Mouse (Mus musculus): ENCODE measurements around the gene Nbr1. TPM values are rescaled to one million over a fixed set of nuclear protein-coding genes. Genes with fewer than 3 reads are reported as not detected.

The Nbr1 gene
- 110 TPM for polyA plus RNA-seq (2015; fragmentation: Illumina TruSeq; extraction: RNeasy Lipid Tissue Mini Kit (QIAGEN cat#74804); ENCODE audit: low read depth, low replicate concordance)

GRCm38 (mm10) chr11:101551751-101552475 is at the start of gene Nbr1, which contains the start of gene Brca1:
TSS of gene Nbr1 (plus strand) at chr11:101552149.
TSS of gene Brca1 (minus strand) at chr11:101551955.

DNA sequence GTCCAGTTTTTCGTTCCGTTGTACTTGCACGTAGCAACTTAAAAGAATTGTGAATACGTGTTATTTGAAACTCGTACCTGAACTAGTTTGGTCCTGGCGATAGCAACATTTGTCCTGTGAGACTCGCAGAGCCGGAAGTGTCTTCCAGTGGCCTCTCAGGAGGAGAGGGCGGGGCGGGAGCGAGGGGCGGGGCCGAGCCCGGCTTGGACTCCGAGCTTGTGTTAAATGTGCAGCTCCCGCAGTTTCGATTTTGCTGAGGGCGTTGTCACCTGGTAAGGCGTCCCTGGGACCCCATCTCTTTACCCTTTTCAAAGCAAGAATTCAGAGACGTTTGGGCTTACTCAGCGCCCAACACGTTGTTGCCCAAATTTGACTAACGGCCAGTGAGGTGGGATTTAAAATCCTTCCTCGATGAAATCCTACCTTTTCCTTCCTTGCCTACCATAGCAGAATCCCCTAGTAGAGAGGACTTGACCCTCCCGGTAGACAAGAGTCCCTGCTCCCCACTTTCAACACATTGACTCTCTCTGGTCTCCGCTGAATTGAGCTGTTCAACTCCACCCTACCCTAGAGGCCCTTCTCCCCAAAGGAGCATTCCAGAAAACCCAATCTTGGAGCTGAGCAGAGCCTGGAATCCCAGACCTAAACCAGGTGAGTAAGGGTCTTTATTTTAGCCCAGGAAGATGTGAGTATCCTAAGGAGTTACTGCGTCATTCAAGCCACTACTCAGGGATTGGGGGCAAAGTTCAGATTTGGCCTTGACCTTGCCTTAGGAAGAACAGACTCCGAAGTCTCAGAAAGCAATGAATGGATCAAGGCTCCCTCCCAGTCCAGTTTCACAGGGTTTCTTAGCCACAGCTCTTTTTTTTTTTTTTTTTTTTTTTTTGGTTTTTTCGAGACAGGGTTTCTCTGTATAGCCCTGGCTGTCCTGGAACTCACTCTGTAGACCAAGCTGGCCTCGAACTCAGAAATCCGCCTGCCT is 30.4 kb downstream of the Nbr1 start, which contains the start of gene Tmem106a:
TSS of gene Tmem106a (plus strand) at position 189 of the 982 bp plus-strand sequence.

GRCm38 (mm10) chr11:101599156-101599555 is 47.2 kb downstream of the Nbr1 start, which contains the start of gene Gm11634:
TSS of gene Gm11634 (minus strand) at chr11:101599256.

DNA sequence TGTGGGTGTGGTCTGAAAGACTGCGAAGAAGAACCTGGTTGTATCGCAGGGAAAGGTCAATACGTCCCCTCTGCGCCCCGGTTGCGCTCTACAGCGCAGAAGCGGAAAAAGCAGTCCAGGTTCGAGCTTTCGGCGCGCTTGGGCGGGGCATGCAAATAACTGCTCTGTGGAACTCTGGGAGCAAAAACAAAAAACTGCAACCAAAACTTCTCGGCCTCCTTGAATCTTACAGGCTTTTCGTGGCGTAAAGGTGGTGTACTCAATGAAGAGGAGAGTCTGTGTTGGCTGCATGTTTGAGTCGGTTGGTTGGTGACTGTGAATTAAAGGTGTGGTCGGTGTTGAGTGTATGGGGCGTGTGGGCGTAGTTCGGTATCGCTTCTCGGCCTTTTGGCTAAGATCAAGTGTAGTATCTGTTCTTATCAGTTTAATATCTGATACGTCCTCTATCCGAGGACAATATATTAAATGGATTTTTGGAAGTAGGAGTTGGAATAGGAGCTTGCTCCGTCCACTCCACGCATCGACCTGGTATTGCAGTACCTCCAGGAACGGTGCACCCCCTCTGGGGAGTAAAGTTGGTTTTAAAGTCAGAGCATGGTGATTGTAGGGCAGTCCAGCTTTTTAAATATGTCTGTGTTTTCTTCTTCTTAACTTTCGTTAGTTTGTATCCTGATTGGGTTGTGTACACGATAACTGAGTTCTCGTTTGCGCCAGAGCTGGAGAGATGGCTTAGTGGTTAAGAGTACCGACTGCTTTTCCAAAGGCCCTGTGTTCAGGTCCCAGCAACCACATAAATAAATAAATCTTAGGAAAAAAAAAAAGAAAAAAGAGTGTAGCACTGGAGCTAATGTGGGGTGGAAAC is 75.3 kb downstream of the Nbr1 start, which contains the start of gene Rdm1:
TSS of gene Rdm1 (plus strand) at position 201 of the 862 bp plus-strand sequence.

Other genes starting within 250 kb of the Nbr1 start
- 183 TPM for gene Becn1, start 249.9 kb upstream of the Nbr1 start, polyA plus RNA-seq (2015; fragmentation: Illumina TruSeq; extraction: RNeasy Lipid Tissue Mini Kit (QIAGEN cat#74804); ENCODE audit: low read depth, low replicate concordance)
- 106 TPM for gene Psme3, start 235.9 kb upstream of the Nbr1 start, polyA plus RNA-seq (2015; fragmentation: Illumina TruSeq; extraction: RNeasy Lipid Tissue Mini Kit (QIAGEN cat#74804); ENCODE audit: low read depth, low replicate concordance)
- gene Aoc2, start 227.1 kb upstream of the Nbr1 start, polyA plus RNA-seq (2015; fragmentation: Illumina TruSeq; extraction: RNeasy Lipid Tissue Mini Kit (QIAGEN cat#74804); ENCODE audit: low read depth, low replicate concordance): 3.6 TPM
- gene Aoc3, start 221.5 kb upstream of the Nbr1 start, polyA plus RNA-seq (2015; fragmentation: Illumina TruSeq; extraction: RNeasy Lipid Tissue Mini Kit (QIAGEN cat#74804); ENCODE audit: low read depth, low replicate concordance): 0.64 TPM
- gene G6pc, start 184.6 kb upstream of the Nbr1 start, polyA plus RNA-seq (2015; fragmentation: Illumina TruSeq; extraction: RNeasy Lipid Tissue Mini Kit (QIAGEN cat#74804); ENCODE audit: low read depth, low replicate concordance): not detected
- gene Aarsd1, start 134.5 kb upstream of the Nbr1 start, polyA plus RNA-seq (2015; fragmentation: Illumina TruSeq; extraction: RNeasy Lipid Tissue Mini Kit (QIAGEN cat#74804); ENCODE audit: low read depth, low replicate concordance): 71.2 TPM
- gene Gm27029, start 127.4 kb upstream of the Nbr1 start, polyA plus RNA-seq (2015; fragmentation: Illumina TruSeq; extraction: RNeasy Lipid Tissue Mini Kit (QIAGEN cat#74804); ENCODE audit: low read depth, low replicate concordance): 3.4 TPM
- gene Rundc1, start 127.1 kb upstream of the Nbr1 start, polyA plus RNA-seq (2015; fragmentation: Illumina TruSeq; extraction: RNeasy Lipid Tissue Mini Kit (QIAGEN cat#74804); ENCODE audit: low read depth, low replicate concordance): 31.3 TPM
- gene Ptges3l, start 126.8 kb upstream of the Nbr1 start, polyA plus RNA-seq (2015; fragmentation: Illumina TruSeq; extraction: RNeasy Lipid Tissue Mini Kit (QIAGEN cat#74804); ENCODE audit: low read depth, low replicate concordance): 6.1 TPM
- 399 TPM for gene Rpl27, start 109.9 kb upstream of the Nbr1 start, polyA plus RNA-seq (2015; fragmentation: Illumina TruSeq; extraction: RNeasy Lipid Tissue Mini Kit (QIAGEN cat#74804); ENCODE audit: low read depth, low replicate concordance)
- gene Ifi35, start 103.7 kb upstream of the Nbr1 start, polyA plus RNA-seq (2015; fragmentation: Illumina TruSeq; extraction: RNeasy Lipid Tissue Mini Kit (QIAGEN cat#74804); ENCODE audit: low read depth, low replicate concordance): 5.8 TPM
- 246 TPM for gene Rnd2, start 87.2 kb upstream of the Nbr1 start, polyA plus RNA-seq (2015; fragmentation: Illumina TruSeq; extraction: RNeasy Lipid Tissue Mini Kit (QIAGEN cat#74804); ENCODE audit: low read depth, low replicate concordance)
- 31.2 TPM for gene Vat1, start 85.9 kb upstream of the Nbr1 start, polyA plus RNA-seq (2015; fragmentation: Illumina TruSeq; extraction: RNeasy Lipid Tissue Mini Kit (QIAGEN cat#74804); ENCODE audit: low read depth, low replicate concordance)
- 0.70 TPM for gene Brca1, start 194 bp upstream of the Nbr1 start, polyA plus RNA-seq (2015; fragmentation: Illumina TruSeq; extraction: RNeasy Lipid Tissue Mini Kit (QIAGEN cat#74804); ENCODE audit: low read depth, low replicate concordance)
- 1.1 TPM for gene Tmem106a, start 30.1 kb downstream of the Nbr1 start, polyA plus RNA-seq (2015; fragmentation: Illumina TruSeq; extraction: RNeasy Lipid Tissue Mini Kit (QIAGEN cat#74804); ENCODE audit: low read depth, low replicate concordance)
- gene Gm11634, start 47.1 kb downstream of the Nbr1 start, polyA plus RNA-seq (2015; fragmentation: Illumina TruSeq; extraction: RNeasy Lipid Tissue Mini Kit (QIAGEN cat#74804); ENCODE audit: low read depth, low replicate concordance): not detected
- gene Rdm1, start 75.0 kb downstream of the Nbr1 start, polyA plus RNA-seq (2015; fragmentation: Illumina TruSeq; extraction: RNeasy Lipid Tissue Mini Kit (QIAGEN cat#74804); ENCODE audit: low read depth, low replicate concordance): 9.0 TPM
- 36.1 TPM for gene Arl4d, start 113.4 kb downstream of the Nbr1 start, polyA plus RNA-seq (2015; fragmentation: Illumina TruSeq; extraction: RNeasy Lipid Tissue Mini Kit (QIAGEN cat#74804); ENCODE audit: low read depth, low replicate concordance)
- gene Dhx8, start 180.8 kb downstream of the Nbr1 start, polyA plus RNA-seq (2015; fragmentation: Illumina TruSeq; extraction: RNeasy Lipid Tissue Mini Kit (QIAGEN cat#74804); ENCODE audit: low read depth, low replicate concordance): 20.0 TPM
- gene Etv4, start 233.2 kb downstream of the Nbr1 start, polyA plus RNA-seq (2015; fragmentation: Illumina TruSeq; extraction: RNeasy Lipid Tissue Mini Kit (QIAGEN cat#74804); ENCODE audit: low read depth, low replicate concordance): 14.5 TPM